Mouse (Mus musculus) liver, postnatal 0 days (tissue): ENCODE measurements at regions not wholly inside any gene's neighbourhood (a gene's known extent, or its start where the extent isn't known, plus 50 kb on each side); places are given as distances from the start of the nearest gene placed in this dataset.

ENCODE experiments used
- CTCF ChIP-seq: sonication (generic); IDR thresholded peaks from 2 replicates; pipeline ENCODE4 v1.5.1; 2016; ENCODE audit warnings: antibody characterized with exemption, low read depth
- EP300 ChIP-seq: IDR thresholded peaks from 2 replicates; pipeline ENCODE4 v1.6.1; 2016; ENCODE audit warnings: antibody characterized with exemption, low read depth, mild to moderate bottlenecking

DNA sequence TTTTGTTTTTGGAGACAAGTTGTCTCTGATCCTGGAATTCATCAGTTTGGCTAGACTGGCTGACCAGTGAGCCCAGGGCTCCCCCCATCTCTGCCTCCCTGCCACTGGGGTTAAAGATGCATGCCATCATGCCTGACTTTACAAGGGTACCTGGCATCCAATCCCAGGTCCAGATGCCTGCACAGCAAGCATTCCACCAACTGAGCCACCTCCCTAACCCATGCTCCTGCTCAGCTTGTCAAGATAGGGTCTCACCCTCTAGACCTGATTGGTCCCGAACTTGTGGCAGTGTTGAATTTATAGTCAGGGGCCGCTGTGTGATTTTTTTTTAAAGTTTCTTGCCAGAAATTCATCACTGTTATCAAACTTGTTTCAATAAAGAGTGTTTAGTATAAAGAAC lies 111.4 kb upstream of the Mkln1 start:
- TF ChIP-seq CTCF: no peak
- no peak for TF ChIP-seq EP300
